Mouse (Mus musculus) liver, embryonic 14.5 days (tissue): ENCODE measurements at regions not wholly inside any gene's neighbourhood (a gene's known extent, or its start where the extent isn't known, plus 50 kb on each side); places are given as distances from the start of the nearest gene placed in this dataset.

Experiments used
- ATAC-seq: fragments of 200-750 bp; cut with Nextera tagmentation; 2 replicates; pipeline ENCODE4 v1.8.0; 2017; ENCODE audit warnings: moderate number of reproducible peaks, mild to moderate bottlenecking, moderate library complexity; ENCODE audit not compliant: insufficient read depth
- DNase-seq, 3 experiments: peaks; one replicate each; pipeline ENCODE4 v3.0.0-alpha.2; 2012 to 2013; ENCODE audit warnings: low read depth in 3 of 3, low spot score in 3 of 3
- H3K27ac ChIP-seq: fragments of 300-500 bp; sonication (generic); 2 replicates; pipeline ENCODE4 v1.5.1; 2014; ENCODE audit warnings: moderate library complexity, mild to moderate bottlenecking, control low read depth, inconsistent platforms
- H3K27me3 ChIP-seq: fragments of 300-500 bp; sonication (generic); 2 replicates; pipeline ENCODE4 v1.6.1; 2014; ENCODE audit warnings: mild to moderate bottlenecking, low read length, moderate library complexity; ENCODE audit not compliant: control insufficient read depth, insufficient read depth
- H3K36me3 ChIP-seq: fragments of 300-500 bp; sonication (generic); replicated peaks from 2 replicates; pipeline ENCODE4 v1.6.1; 2014; ENCODE audit warnings: low read depth; ENCODE audit not compliant: control insufficient read depth, insufficient read depth
- H3K4me1 ChIP-seq, 2 experiments: fragments of 200-500 bp in 1 of 2; fragments of 300-500 bp in 1 of 2; sonication (generic) in 1 of 2; replicated peaks; 2 replicates each; pipeline ENCODE4 v1.6.1; 2012 to 2014; ENCODE audit warnings: antibody characterized with exemption in 1 of 2, inconsistent platforms in 1 of 2, low read length in 1 of 2; ENCODE audit not compliant: control insufficient read depth in 2 of 2, insufficient read depth in 2 of 2
- H3K4me2 ChIP-seq: fragments of 300-500 bp; sonication (generic); 2 replicates; pipeline ENCODE4 v1.6.1; 2014; ENCODE audit warnings: low read depth, mild to moderate bottlenecking, control low read depth, moderate library complexity
- H3K4me3 ChIP-seq, 2 experiments: fragments of 200-500 bp in 1 of 2; fragments of 300-500 bp in 1 of 2; sonication (generic) in 1 of 2; 2 replicates each; pipeline ENCODE4 v1.5.1; 2012 to 2014; ENCODE audit warnings: low read depth in 2 of 2, low read length in 2 of 2, mild to moderate bottlenecking in 2 of 2, control low read depth in 1 of 2, inconsistent platforms in 1 of 2, moderate library complexity in 1 of 2; ENCODE audit not compliant: insufficient read depth in 1 of 2
- H3K9ac ChIP-seq: fragments of 300-500 bp; sonication (generic); replicated peaks from 2 replicates; pipeline ENCODE4 v1.6.1; 2014; ENCODE audit warnings: mild to moderate bottlenecking, control low read depth, moderate library complexity
- H3K9me3 ChIP-seq: fragments of 300-500 bp; sonication (generic); 2 replicates; pipeline ENCODE4 v1.6.1; 2016; ENCODE audit warnings: low read length, mixed read lengths; ENCODE audit not compliant: control insufficient read depth
- CTCF ChIP-seq: IDR thresholded peaks from 2 replicates; pipeline ENCODE4 v1.5.1; 2016; ENCODE audit warnings: antibody characterized with exemption, low read depth, control low read depth
- EP300 ChIP-seq: IDR thresholded peaks from 2 replicates; pipeline ENCODE4 v1.6.1; 2016; ENCODE audit warnings: antibody characterized with exemption, low read depth
- WGBS: fragments of 180-500 bp; shearing (Covaris S2); extraction: QIAGEN DNeasy Blood & Tissue Kit; methylation state at CpG from one replicate; pipeline ENCODE4 v1.1.7; 2014; ENCODE audit not compliant: insufficient replicate concordance; 5-methylcytosine and 5-hydroxymethylcytosine counted together

- Histone ChIP-seq H3K36me3 (no peaks in the 10 kb centered on the region), H3K27me3 (no peaks in the 10 kb centered on the region), H3K9me3 (no peaks in the 10 kb centered on the region), H3K4me3 (no peak overlapping the region), H3K4me2 (no peak overlapping the region), H3K27ac (no peak overlapping the region), H3K4me1 (no peaks in the 10 kb centered on the region), H3K9ac (no peak overlapping the region)
- ATAC-seq (no peak), DNase-seq (no peak)
- WGBS: 57% methylated on average over 1 of the region's 1 CpGs
- no peak for TF ChIP-seq EP300
- TF ChIP-seq CTCF: no peak
Observed at GRCm38 (mm10) chr14:36340832-36341231, 246.1 kb downstream of the 4930474N05Rik start.
